Mouse (Mus musculus): ENCODE data around the gene Coro1c. TPM values are rescaled to one million over a fixed set of nuclear protein-coding genes. Genes with fewer than 3 reads are reported as not detected.

Gene Coro1c
- total and polyA plus RNA-seq, 3 experiments, result 77.3 to 158 (median 103) TPM

DNA sequence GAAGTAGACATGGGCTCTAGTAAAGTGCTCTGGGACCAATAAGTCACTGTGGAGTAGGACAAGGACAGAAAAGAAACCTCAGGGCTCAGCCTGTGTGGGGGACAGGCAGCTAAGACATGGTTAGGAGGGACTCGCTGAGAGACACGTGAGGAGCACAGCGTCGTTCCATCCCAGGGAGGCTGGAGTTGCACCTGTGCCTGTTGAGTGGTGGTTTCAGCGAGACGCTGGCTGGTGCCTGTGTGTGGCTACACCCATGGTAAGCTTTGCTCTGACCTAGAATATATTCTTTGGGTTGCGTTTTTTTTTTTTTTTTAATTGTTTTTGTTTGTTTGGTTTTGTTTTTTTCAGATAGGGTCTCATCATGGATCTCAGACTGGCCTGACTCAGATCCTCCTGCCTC lies 32.4 kb downstream of the Coro1c start:
- TF ChIP-seq RAD21 (IDR thresholded peaks at IDR 0.05; ENCODE audit: low read depth, low read length) (no peak), POLR2A (IDR thresholded peaks at IDR 0.05; ENCODE audit: control insufficient read depth in 1 of 2, insufficient read depth in 1 of 2, low read depth in 1 of 2, low read length in 2 of 2, poor library complexity in 1 of 2) (no peak), ELF1 (IDR thresholded peaks at IDR 0.05; ENCODE audit: low read depth, low read length) (no peak), MYC (IDR thresholded peaks at IDR 0.05; ENCODE audit: low read depth, low read length) (no peak), MAFK (IDR thresholded peaks at IDR 0.05; ENCODE audit: borderline replicate concordance, low read depth, low read length) (no peak), TCF12 (IDR thresholded peaks at IDR 0.05; ENCODE audit: low read depth, low read length) (no peak), JUND (IDR thresholded peaks at IDR 0.05; ENCODE audit: low read depth, low read length) (no peak), KAT2A (conservative IDR thresholded peaks at IDR 0.05; ENCODE audit: low read depth, low read length) (no peak), MXI1 (IDR thresholded peaks at IDR 0.05; ENCODE audit: low read depth, low read length) (no peak), NRF1 (IDR thresholded peaks at IDR 0.05; ENCODE audit: insufficient read depth, low read depth, low read length, poor library complexity, severe bottlenecking) (no peak), NELFE (IDR thresholded peaks at IDR 0.05; ENCODE audit: low read depth, low read length) (no peak), ZKSCAN1 (IDR thresholded peaks at IDR 0.05; ENCODE audit: low read depth, low read length) (no peak), SIN3A (IDR thresholded peaks at IDR 0.05; ENCODE audit: low read length) (no peak)
- Histone ChIP-seq H3K27me3 (ENCODE audit: control insufficient read depth in 1 of 2, insufficient read depth in 2 of 2, low read length in 2 of 2) (no peaks in the 10 kb centered on the region), H3K4me1 (ENCODE audit: control insufficient read depth in 1 of 2, insufficient read depth in 2 of 2, low read length in 2 of 2) (no peaks in the 10 kb centered on the region), H3K79me2 (ENCODE audit: control insufficient read depth, insufficient read depth, low read length, poor library complexity) (no peaks in the 10 kb centered on the region), H3K9me3 (replicated peaks; ENCODE audit: insufficient read depth, low read length) (no peaks in the 10 kb centered on the region), H3K4me3 (ENCODE audit: control insufficient read depth in 1 of 2, insufficient read depth in 1 of 2, low read depth in 2 of 2, low read length in 2 of 2) (no peak overlapping the region), H3K27ac (ENCODE audit: control insufficient read depth, low read depth, low read length) (no peak overlapping the region), H3K36me3 (ENCODE audit: control insufficient read depth in 1 of 2, insufficient read depth in 2 of 2, low read length in 2 of 2) (no peaks in the 10 kb centered on the region; a peak in 1 of 4 replicates), H3K9ac (ENCODE audit: control insufficient read depth, low read depth, low read length, poor library complexity, severe bottlenecking) (no peak overlapping the region)
- DNase-seq (ENCODE audit: low read depth, low spot score), result no peak

GRCm38 (mm10) chr5:113875625-113876024 lies 32.9 kb downstream of the Coro1c start:
- Histone ChIP-seq H3K36me3 (ENCODE audit: control insufficient read depth in 1 of 2, insufficient read depth in 2 of 2, low read length in 2 of 2) (no peaks in the 10 kb centered on the region; a peak in 1 of 4 replicates), H3K27ac (ENCODE audit: control insufficient read depth, low read depth, low read length) (no peak overlapping the region), H3K4me3 (ENCODE audit: control insufficient read depth in 1 of 2, insufficient read depth in 1 of 2, low read depth in 2 of 2, low read length in 2 of 2) (no peak overlapping the region)

More at GRCm38 (mm10) chr5:113875625-113876024, 32.9 kb downstream of the Coro1c start:
- Histone ChIP-seq H3K9me3 (replicated peaks; ENCODE audit: insufficient read depth, low read length) (no peaks in the 10 kb centered on the region), H3K79me2 (ENCODE audit: control insufficient read depth, insufficient read depth, low read length, poor library complexity) (no peaks in the 10 kb centered on the region), H3K27me3 (ENCODE audit: control insufficient read depth in 1 of 2, insufficient read depth in 2 of 2, low read length in 2 of 2) (no peaks in the 10 kb centered on the region), H3K9ac (ENCODE audit: control insufficient read depth, low read depth, low read length, poor library complexity, severe bottlenecking) (no peak overlapping the region), H3K4me1 (ENCODE audit: control insufficient read depth in 1 of 2, insufficient read depth in 2 of 2, low read length in 2 of 2) (no peaks in the 10 kb centered on the region)
- no peak for DNase-seq (ENCODE audit: low read depth, low spot score)
- TF ChIP-seq GABPA (IDR thresholded peaks at IDR 0.05; ENCODE audit: low read depth, low read length) (no peak), ZMIZ1 (IDR thresholded peaks at IDR 0.05; ENCODE audit: low read depth, low read length) (no peak), MEF2A (IDR thresholded peaks at IDR 0.05; ENCODE audit: extremely low read depth, insufficient replicate concordance, low read depth, low read length, poor library complexity, severe bottlenecking) (no peak), SIN3A (IDR thresholded peaks at IDR 0.05; ENCODE audit: low read length) (no peak), POLR2AphosphoS5 (IDR thresholded peaks at IDR 0.05; ENCODE audit: borderline replicate concordance, low read depth, low read length) (no peak), MXI1 (IDR thresholded peaks at IDR 0.05; ENCODE audit: low read depth, low read length) (no peak), MYC (IDR thresholded peaks at IDR 0.05; ENCODE audit: low read depth, low read length) (no peak), ZKSCAN1 (IDR thresholded peaks at IDR 0.05; ENCODE audit: low read depth, low read length) (no peak), NRF1 (IDR thresholded peaks at IDR 0.05; ENCODE audit: insufficient read depth, low read depth, low read length, poor library complexity, severe bottlenecking) (no peak), BHLHE40 (IDR thresholded peaks at IDR 0.05; ENCODE audit: borderline replicate concordance, low read depth, low read length) (no peak), CHD1 (IDR thresholded peaks at IDR 0.05; ENCODE audit: low read depth, low read length) (no peak), TAL1 (IDR thresholded peaks at IDR 0.05; ENCODE audit: low read length) (no peak), USF2 (IDR thresholded peaks at IDR 0.05; ENCODE audit: borderline replicate concordance in 1 of 2, insufficient read depth in 1 of 2, low read depth in 1 of 2, low read length in 2 of 2) (no peak), MAX (IDR thresholded peaks at IDR 0.05; ENCODE audit: low read length) (no peak), E2F4 (IDR thresholded peaks at IDR 0.05; ENCODE audit: borderline replicate concordance, low read depth, low read length) (no peak), POLR2A (IDR thresholded peaks at IDR 0.05; ENCODE audit: control insufficient read depth in 1 of 2, insufficient read depth in 1 of 2, low read depth in 1 of 2, low read length in 2 of 2, poor library complexity in 1 of 2) (no peak), RCOR1 (IDR thresholded peaks at IDR 0.05; ENCODE audit: low read depth, low read length) (no peak)

All from MEL (cell line).